Mouse (Mus musculus) embryonic fibroblast, embryonic 13.5 days (primary cell): ENCODE measurements around the gene Cdkal1.

Source experiments
- CTCF ChIP-seq: IDR thresholded peaks from 2 replicates; pipeline ENCODE4 v1.5.1; 2011; ENCODE audit warnings: mild to moderate bottlenecking, control low read depth, low read length, moderate library complexity, borderline replicate concordance; ENCODE audit not compliant: insufficient read depth
- POLR2A ChIP-seq: IDR thresholded peaks from 2 replicates; pipeline ENCODE4 v1.6.1; 2011; ENCODE audit warnings: low read depth, mild to moderate bottlenecking, control low read depth, low read length, moderate library complexity

DNA sequence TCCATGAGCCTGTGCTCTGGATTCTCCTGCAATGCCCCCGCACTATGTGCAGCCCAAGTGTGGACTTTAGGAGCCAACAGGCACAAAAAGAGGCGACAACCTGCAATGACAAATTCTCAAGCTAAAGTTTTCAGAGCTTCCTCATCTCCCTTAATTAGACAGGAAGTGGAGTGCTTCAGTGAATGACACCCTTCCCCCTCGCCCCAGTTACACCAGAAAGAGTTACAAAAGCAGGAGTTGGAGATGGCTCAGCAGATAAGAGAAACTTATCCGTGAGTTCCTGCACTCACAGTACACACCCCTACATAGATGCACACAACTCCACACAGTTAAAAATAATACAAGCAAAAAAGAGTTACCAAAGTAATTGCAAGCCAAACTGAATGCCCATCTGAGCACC lies 620.4 kb downstream of the Cdkal1 start:
- TF ChIP-seq POLR2A (no peak), CTCF (no peak)
